Mouse (Mus musculus): ENCODE results near the gene Ppard. TPM values are rescaled to one million over a fixed set of nuclear protein-coding genes. Genes with fewer than 3 reads are reported as not detected.

Gene Ppard
- polyA plus RNA-seq, 1 experiment: 6.6 TPM

DNA sequence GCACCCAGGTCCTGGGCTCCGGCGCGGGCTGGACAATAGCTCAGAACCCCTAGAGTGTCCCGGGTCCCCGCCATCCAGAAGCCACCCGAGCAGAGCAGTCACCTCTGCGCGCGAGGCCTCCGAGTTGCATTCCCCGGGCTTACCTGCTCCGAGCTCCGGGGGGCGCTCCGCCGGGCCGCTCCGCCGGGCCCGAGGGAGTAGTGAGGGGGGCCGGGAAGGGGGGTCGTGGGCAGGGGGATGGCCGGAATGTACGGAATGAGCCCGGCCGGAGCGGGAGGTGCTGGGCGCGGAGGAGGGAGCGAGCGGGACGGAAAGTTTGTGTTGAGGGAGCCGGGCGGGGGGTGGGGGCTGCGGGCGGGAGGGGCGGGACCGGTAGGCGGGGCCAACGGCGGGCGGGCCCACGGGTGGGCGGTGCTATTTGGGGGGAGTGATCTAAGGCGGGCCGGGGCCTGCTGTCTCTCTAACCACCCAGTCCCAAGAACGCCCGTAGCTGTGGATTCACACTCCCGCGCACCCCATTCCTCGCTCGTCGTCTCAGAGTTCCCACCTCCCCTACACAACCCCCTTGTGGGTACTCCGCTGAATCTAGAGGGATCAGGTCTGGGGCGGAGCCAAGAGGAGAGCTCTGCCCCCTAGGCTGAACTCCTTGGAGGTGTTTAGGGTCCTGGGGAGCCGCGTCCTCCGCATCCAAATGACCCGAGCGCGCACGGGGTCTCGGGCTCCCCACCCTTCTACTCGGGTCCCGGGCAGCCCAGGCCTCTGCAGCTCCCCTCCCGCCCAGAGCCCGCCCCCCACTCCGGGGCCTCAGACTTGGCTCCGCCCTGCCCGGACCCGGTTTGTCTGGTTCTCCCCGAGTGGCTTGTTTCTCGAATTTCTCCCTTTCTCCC lies 118.2 kb downstream of the Ppard start, which contains the start of gene Tead3:
Gene Tead3, minus strand, starts transcription at position 352 of the 887 bp plus-strand sequence.
- TF ChIP-seq TAL1 (IDR thresholded peaks at IDR 0.05; ENCODE audit: low read length) (no peak), GATA1 (IDR thresholded peaks at IDR 0.05; ENCODE audit: low read length) (no peak)
- H3K27me3 ChIP-seq (ENCODE audit: control insufficient read depth): peaks cover 66% of the 10 kb centered on the region
- peak within 1 kb of the TSS; percentile 61 for H3K4me3 ChIP-seq (replicated peaks)
- H3K4me1 ChIP-seq (ENCODE audit: control insufficient read depth): peaks cover 42% of the 10 kb centered on the region
- H3K9me3 ChIP-seq (ENCODE audit: control insufficient read depth, low read length): no peaks in the 10 kb centered on the region
- no peaks in the 10 kb centered on the region for H3K36me3 ChIP-seq (ENCODE audit: control insufficient read depth)

Other genes starting within 250 kb of the Ppard start
- gene Tcp11, start 152.1 kb upstream of the Ppard start, polyA plus RNA-seq (2012): not detected in 2 replicates
- gene Scube3, start 90.6 kb upstream of the Ppard start, polyA plus RNA-seq (2012): not detected in 2 replicates
- 0.39 and 0.46 TPM in 2 replicates for gene Zfp523, start 55.6 kb upstream of the Ppard start, polyA plus RNA-seq (2012)
- gene Def6, start 24.9 kb upstream of the Ppard start, polyA plus RNA-seq (2012): 0.53 and 0.80 TPM in 2 replicates
- gene Fance, start 80.8 kb downstream of the Ppard start, polyA plus RNA-seq (2012): 1.7 and 3.6 TPM in 2 replicates
- 529 and 604 TPM in 2 replicates for gene Rpl10a, start 95.8 kb downstream of the Ppard start, polyA plus RNA-seq (2012)
- gene Tead3, start 118.1 kb downstream of the Ppard start, polyA plus RNA-seq (2012): 0.22 and 0.26 TPM in 2 replicates
- 0.19 and 0.26 TPM in 2 replicates for gene Tulp1, start 132.5 kb downstream of the Ppard start, polyA plus RNA-seq (2012)

All from erythroblast, embryonic 14.5 days (primary cell).